Mouse (Mus musculus) forebrain, embryonic 10.5 days (tissue): ENCODE measurements around the gene Spag6. TPM values are rescaled to one million over a fixed set of nuclear protein-coding genes. Genes with fewer than 3 reads are reported as not detected.

ENCODE experiments used
- DNase-seq: peaks from one replicate; pipeline ENCODE4 v3.0.0-alpha.2; 2017; ENCODE audit warnings: low spot score; ENCODE audit errors: extremely low spot score
- H3K27ac ChIP-seq: fragments of 300-500 bp; sonication (generic); 2 replicates; pipeline ENCODE4 v1.5.1; 2016; ENCODE audit warnings: mild to moderate bottlenecking
- H3K27me3 ChIP-seq: fragments of 300-500 bp; sonication (generic); 2 replicates; pipeline ENCODE4 v1.6.1; 2016; ENCODE audit warnings: mild to moderate bottlenecking; ENCODE audit not compliant: poor library complexity, severe bottlenecking
- H3K36me3 ChIP-seq: fragments of 300-500 bp; sonication (generic); replicated peaks from 2 replicates; pipeline ENCODE4 v1.6.1; 2016; ENCODE audit warnings: mild to moderate bottlenecking, moderate library complexity
- H3K4me1 ChIP-seq: fragments of 300-500 bp; sonication (generic); 2 replicates; pipeline ENCODE4 v1.6.1; 2016
- H3K4me3 ChIP-seq: fragments of 300-500 bp; sonication (generic); 2 replicates; pipeline ENCODE4 v1.5.1; 2016; ENCODE audit warnings: mild to moderate bottlenecking, moderate library complexity
- H3K9me3 ChIP-seq: fragments of 300-500 bp; sonication (generic); 2 replicates; pipeline ENCODE4 v1.6.1; 2016; ENCODE audit warnings: mild to moderate bottlenecking, moderate library complexity
- WGBS: fragments of 180-500 bp; shearing (Covaris S2); methylation state at CpG from one replicate; pipeline ENCODE4 v1.1.7; 2016; 5-methylcytosine and 5-hydroxymethylcytosine counted together
- polyA plus RNA-seq: library from polyadenylated mRNA; unstranded; fragments of >200 nt; fragmentation: Nextera tagmentation; extraction: Ambion mirVana; gene quantifications from 2 replicates; pipeline ENCODE4 v1.2.1, GENCODE M21; 2016

The Spag6 gene
- polyA plus RNA-seq, 1 experiment from 2014 or later = not detected

- Histone ChIP-seq H3K4me3 (peak overlapping the region; percentile 85), H3K36me3 (peaks cover 5% of the 10 kb centered on the region), H3K9me3 (no peaks in the 10 kb centered on the region), H3K27me3 (peaks cover 78% of the 10 kb centered on the region), H3K4me1 (peaks cover 58% of the 10 kb centered on the region), H3K27ac (peak overlapping the region; percentile 98)
- DNase-seq = peak; percentile 76
- WGBS = 6% methylated on average over 50 of the region's 55 CpGs
These were observed 16.0 kb upstream of the Spag6 start for GRCm38 (mm10) chr2:18677631-18678471.

GRCm38 (mm10) chr2:18679701-18680100, 14.1 kb upstream of the Spag6 start:
- Histone ChIP-seq H3K27me3 (peaks cover 84% of the 10 kb centered on the region), H3K27ac (no peak overlapping the region), H3K36me3 (peaks cover 23% of the 10 kb centered on the region), H3K4me3 (no peak overlapping the region), H3K9me3 (no peaks in the 10 kb centered on the region), H3K4me1 (peaks cover 43% of the 10 kb centered on the region)
- DNase-seq = no peak
- WGBS = 7% methylated on average over 2 of the region's 2 CpGs

- peaks cover 84% of the 10 kb centered on the region for H3K27me3 ChIP-seq
- under 1% methylated on average over 4 of the region's 4 CpGs for WGBS
These were observed 13.3 kb upstream of the Spag6 start for GRCm38 (mm10) chr2:18680501-18680900.

GRCm38 (mm10) chr2:18680961-18681360, 12.9 kb upstream of the Spag6 start:
- Histone ChIP-seq H3K27me3 (peaks cover 84% of the 10 kb centered on the region), H3K4me1 (peaks cover 37% of the 10 kb centered on the region), H3K9me3 (no peaks in the 10 kb centered on the region), H3K4me3 (peak overlapping the region; percentile 55), H3K27ac (peak overlapping the region; percentile 44; the same call in 1 of the 2 replicates), H3K36me3 (peaks cover 23% of the 10 kb centered on the region)
- WGBS = under 1% methylated on average over 21 of the region's 29 CpGs
- peak; percentile 56 for DNase-seq

More at GRCm38 (mm10) chr2:18680501-18680900, 13.3 kb upstream of the Spag6 start:
- peaks cover 23% of the 10 kb centered on the region for H3K36me3 ChIP-seq
- no peak overlapping the region for H3K27ac ChIP-seq
- no peaks in the 10 kb centered on the region for H3K9me3 ChIP-seq
- H3K4me3 ChIP-seq = peak overlapping the region; percentile 55
- H3K4me1 ChIP-seq = peaks cover 42% of the 10 kb centered on the region
- DNase-seq = no peak

GRCm38 (mm10) chr2:18684062-18684461, 9.8 kb upstream of the Spag6 start:
- no peak for DNase-seq
- Histone ChIP-seq H3K4me3 (no peak overlapping the region), H3K9me3 (no peaks in the 10 kb centered on the region), H3K36me3 (peaks cover 23% of the 10 kb centered on the region), H3K27me3 (peaks cover 100% of the 10 kb centered on the region), H3K4me1 (peaks cover 32% of the 10 kb centered on the region), H3K27ac (no peak overlapping the region)
- WGBS = 32% methylated on average over 5 of the region's 5 CpGs

- H3K4me3 ChIP-seq = no peak overlapping the region
- peaks cover 28% of the 10 kb centered on the region for H3K4me1 ChIP-seq
- peaks cover 23% of the 10 kb centered on the region for H3K36me3 ChIP-seq
- no peaks in the 10 kb centered on the region for H3K9me3 ChIP-seq
- WGBS = 5% methylated on average over 6 of the region's 6 CpGs
- H3K27me3 ChIP-seq = peaks cover 100% of the 10 kb centered on the region
- DNase-seq = no peak
- H3K27ac ChIP-seq = no peak overlapping the region
These were observed 7.4 kb upstream of the Spag6 start for GRCm38 (mm10) chr2:18686386-18686785.

GRCm38 (mm10) chr2:18686826-18687519, 6.9 kb upstream of the Spag6 start:
- Histone ChIP-seq H3K36me3 (peaks cover 23% of the 10 kb centered on the region), H3K27me3 (peaks cover 100% of the 10 kb centered on the region), H3K27ac (no peak overlapping the region), H3K4me3 (no peak overlapping the region), H3K9me3 (no peaks in the 10 kb centered on the region), H3K4me1 (peaks cover 25% of the 10 kb centered on the region)
- DNase-seq = no peak
- 5% methylated on average over 8 of the region's 8 CpGs for WGBS

- no peak overlapping the region for H3K4me3 ChIP-seq
- 5% methylated on average over 9 of the region's 9 CpGs for WGBS
- peaks cover 100% of the 10 kb centered on the region for H3K27me3 ChIP-seq
- H3K27ac ChIP-seq = no peak overlapping the region
- no peak for DNase-seq
- H3K36me3 ChIP-seq = peaks cover 19% of the 10 kb centered on the region
- H3K9me3 ChIP-seq = no peaks in the 10 kb centered on the region
- H3K4me1 ChIP-seq = peaks cover 25% of the 10 kb centered on the region
These were observed 6.1 kb upstream of the Spag6 start for GRCm38 (mm10) chr2:18687671-18688170.

- H3K36me3 ChIP-seq = peaks cover 13% of the 10 kb centered on the region
- H3K4me1 ChIP-seq = peaks cover 25% of the 10 kb centered on the region
- no peaks in the 10 kb centered on the region for H3K9me3 ChIP-seq
- DNase-seq = no peak
- H3K4me3 ChIP-seq = peak overlapping the region; percentile 59; the same call in 1 of the 2 replicates
- H3K27me3 ChIP-seq = peaks cover 100% of the 10 kb centered on the region
- 0 out of 2 replicates have a peak overlapping the region, but pooled peaks have one; percentile 86 for H3K27ac ChIP-seq
- WGBS = 4% methylated on average over 6 of the region's 6 CpGs
These were observed 5.5 kb upstream of the Spag6 start for GRCm38 (mm10) chr2:18688286-18688685.

- Histone ChIP-seq H3K9me3 (no peaks in the 10 kb centered on the region), H3K4me1 (peaks cover 25% of the 10 kb centered on the region), H3K27me3 (peaks cover 100% of the 10 kb centered on the region), H3K4me3 (peak overlapping the region; percentile 59), H3K27ac (peak overlapping the region; percentile 86; the same call in 1 of the 2 replicates), H3K36me3 (peaks cover 9% of the 10 kb centered on the region)
- WGBS = under 1% methylated on average over 45 of the region's 45 CpGs
- peak; percentile 68 for DNase-seq
These were observed 5.1 kb upstream of the Spag6 start for GRCm38 (mm10) chr2:18688708-18689063.

- peak; percentile 71 for DNase-seq
- Histone ChIP-seq H3K27ac (peak overlapping the region; percentile 86), H3K9me3 (no peaks in the 10 kb centered on the region), H3K4me1 (peaks cover 30% of the 10 kb centered on the region), H3K36me3 (peaks cover 3% of the 10 kb centered on the region), H3K27me3 (peaks cover 96% of the 10 kb centered on the region), H3K4me3 (peak overlapping the region; percentile 59)
- WGBS = under 1% methylated on average over 51 of the region's 51 CpGs
These were observed 4.5 kb upstream of the Spag6 start for GRCm38 (mm10) chr2:18689064-18689921.

- H3K27ac ChIP-seq = peak overlapping the region; percentile 86
- no peaks in the 10 kb centered on the region for H3K9me3 ChIP-seq
- peak overlapping the region; percentile 59 for H3K4me3 ChIP-seq
- no peaks in the 10 kb centered on the region for H3K36me3 ChIP-seq
- peaks cover 39% of the 10 kb centered on the region for H3K4me1 ChIP-seq
- WGBS = under 1% methylated on average over 58 of the region's 58 CpGs
- peaks cover 96% of the 10 kb centered on the region for H3K27me3 ChIP-seq
- peak; percentile 75 for DNase-seq
These were observed 3.7 kb upstream of the Spag6 start for GRCm38 (mm10) chr2:18690055-18690691.
